Mouse (Mus musculus) lung, adult 2 months (tissue): ENCODE data around the gene Cenpt.
A peak's percentile ranks its signal among the peaks of the same experiment; 100 is the strongest.

Experiments used
- CTCF ChIP-seq: fragments of 200-500 bp; IDR thresholded peaks from 2 replicates; pipeline ENCODE4 v1.5.1; 2011; ENCODE audit warnings: mild to moderate bottlenecking, low read length, control low read depth; ENCODE audit not compliant: insufficient read depth
- POLR2A ChIP-seq: fragments of 200-500 bp; IDR thresholded peaks from 2 replicates; pipeline ENCODE4 v1.6.1; 2011; ENCODE audit warnings: low read depth, mild to moderate bottlenecking, control low read depth, low read length, borderline replicate concordance; ENCODE audit errors: extremely low read depth

GRCm38 (mm10) chr8:105900180-105900940 lies 47.3 kb upstream of the Cenpt start, which contains the start of gene Pskh1:
- peak; percentile 51; the same call in 1 of the 2 replicates for TF ChIP-seq POLR2A
- no peak for TF ChIP-seq CTCF
